Mouse (Mus musculus) embryonic facial prominence, embryonic 10.5 days (tissue): Measurements from ENCODE around the gene Gosr1. TPM values are rescaled to one million over a fixed set of nuclear protein-coding genes. Genes with fewer than 3 reads are reported as not detected.
"Not testable (repeated sequence)": the region's sequence is repeated elsewhere in the genome, so short reads cannot be mapped to it uniquely, and the experiment has no call there.

Experiments used
- DNase-seq: peaks from one replicate; pipeline ENCODE4 v3.0.0-alpha.2; 2017; ENCODE audit warnings: low spot score
- H3K27ac ChIP-seq: fragments of 300-500 bp; sonication (generic); replicated peaks from 2 replicates; pipeline ENCODE4 v1.5.1; 2016; ENCODE audit warnings: mild to moderate bottlenecking
- H3K27me3 ChIP-seq: fragments of 300-500 bp; sonication (generic); replicated peaks from 2 replicates; pipeline ENCODE4 v1.6.1; 2016; ENCODE audit warnings: low read depth, mild to moderate bottlenecking; ENCODE audit not compliant: poor library complexity, severe bottlenecking
- H3K36me3 ChIP-seq: fragments of 300-500 bp; sonication (generic); replicated peaks from 2 replicates; pipeline ENCODE4 v1.6.1; 2016; ENCODE audit warnings: mild to moderate bottlenecking, moderate library complexity
- H3K4me1 ChIP-seq: fragments of 300-500 bp; sonication (generic); 2 replicates; pipeline ENCODE4 v1.6.1; 2016
- H3K4me3 ChIP-seq: fragments of 300-500 bp; sonication (generic); 2 replicates; pipeline ENCODE4 v1.5.1; 2016; ENCODE audit warnings: mild to moderate bottlenecking, moderate library complexity
- H3K9me3 ChIP-seq: fragments of 300-500 bp; sonication (generic); 2 replicates; pipeline ENCODE4 v1.6.1; 2016; ENCODE audit warnings: mild to moderate bottlenecking
- WGBS: fragments of 180-500 bp; shearing (Covaris S2); methylation state at CpG from one replicate; pipeline ENCODE4 v1.1.7; 2016; 5-methylcytosine and 5-hydroxymethylcytosine counted together
- polyA plus RNA-seq: library from polyadenylated mRNA; unstranded; fragments of >200 nt; fragmentation: Nextera tagmentation; extraction: Ambion mirVana; gene quantifications from 2 replicates; pipeline ENCODE4 v1.2.1, GENCODE M21; 2016

Gene Gosr1
- polyA plus RNA-seq, 1 experiment from 2014 or later: 28.4 TPM

GRCm38 (mm10) chr11:76723911-76724310 is 39.5 kb downstream of the Gosr1 start:
- WGBS: 81% methylated on average over 8 of the region's 8 CpGs

DNA sequence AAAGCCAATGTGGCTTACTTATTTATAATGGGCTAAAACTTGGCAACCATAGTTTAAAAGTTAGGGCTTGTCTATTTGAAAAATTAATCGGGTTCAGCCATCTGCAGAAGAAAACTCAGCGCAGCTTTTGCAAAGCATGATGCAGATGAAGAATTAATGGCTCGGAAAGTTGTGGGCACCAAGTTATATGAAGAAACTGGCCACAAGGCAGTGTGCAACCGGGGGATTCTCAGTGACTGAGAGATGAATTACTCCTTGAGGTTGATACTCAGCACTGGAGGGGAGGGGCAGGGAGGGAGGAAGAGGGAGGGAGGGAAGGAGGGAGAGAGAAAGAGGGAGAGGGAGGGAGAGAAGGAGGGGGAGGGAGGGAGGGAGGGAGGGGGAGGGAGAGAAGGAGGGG is 46.4 kb downstream of the Gosr1 start:
- DNase-seq: no peak
- 80% methylated on average over 4 of the region's 4 CpGs for WGBS
- H3K9me3 ChIP-seq: no peaks in the 10 kb centered on the region

More at GRCm38 (mm10) chr11:76723911-76724310, 39.5 kb downstream of the Gosr1 start:
- Histone ChIP-seq H3K4me3 (no peak overlapping the region), H3K27me3 (no peaks in the 10 kb centered on the region), H3K36me3 (peaks cover 20% of the 10 kb centered on the region), H3K9me3 (no peaks in the 10 kb centered on the region), H3K4me1 (peaks cover 8% of the 10 kb centered on the region; the same call in 1 of the 2 replicates), H3K27ac (no peak overlapping the region)
- no peak for DNase-seq

DNA sequence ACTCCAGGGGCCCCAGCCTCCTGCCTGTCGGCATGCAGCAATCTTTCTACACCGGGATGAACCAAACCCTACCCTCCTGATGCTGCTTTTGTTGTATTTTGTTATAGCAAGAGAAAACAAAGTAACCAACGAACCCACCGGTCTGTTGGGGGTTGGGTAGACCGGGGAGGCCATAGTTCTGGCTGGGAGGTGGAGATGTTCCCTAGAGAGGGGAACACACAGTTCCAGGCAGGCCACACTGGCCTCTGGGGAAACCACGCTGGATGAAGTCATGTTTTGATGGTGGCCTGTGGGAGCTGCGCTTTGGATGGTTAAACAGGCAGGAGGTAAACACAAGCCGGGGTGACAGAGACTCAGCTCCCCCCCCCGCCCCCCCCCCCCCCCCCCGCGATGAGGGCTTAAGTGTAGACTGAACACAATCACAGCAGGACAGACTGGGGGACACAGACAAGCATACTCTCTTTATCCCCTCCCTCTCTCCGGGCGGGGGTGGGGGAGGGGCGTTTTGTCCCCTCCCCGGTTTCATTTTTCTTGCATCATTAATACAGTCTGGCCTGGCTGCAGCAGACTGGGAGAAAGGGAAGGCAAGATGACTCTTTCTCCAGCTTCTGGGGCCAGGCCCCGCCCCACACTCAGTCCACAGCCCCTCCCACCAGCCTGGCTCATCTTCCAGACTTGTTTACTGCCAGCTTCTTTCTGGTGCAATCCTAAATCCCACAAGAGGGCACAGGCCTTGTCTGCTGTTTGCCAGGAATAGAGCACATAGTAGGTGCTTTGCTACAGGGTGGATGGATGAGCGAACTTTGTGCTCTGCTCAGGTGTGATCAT is 53.5 kb downstream of the Gosr1 start:
- H3K9me3 ChIP-seq: peaks cover 8% of the 10 kb centered on the region
- H3K27ac ChIP-seq: peak overlapping the region; percentile 75
- no peaks in the 10 kb centered on the region for H3K27me3 ChIP-seq
- DNase-seq: peak; percentile 68
- H3K36me3 ChIP-seq: no peaks in the 10 kb centered on the region
- peak overlapping the region; percentile 32; the same call in 1 of the 2 replicates for H3K4me3 ChIP-seq
- peaks cover 18% of the 10 kb centered on the region for H3K4me1 ChIP-seq
- 22% methylated on average over 15 of the region's 17 CpGs for WGBS

More for the DNA sequence above, 46.4 kb downstream of the Gosr1 start:
- Histone ChIP-seq H3K27me3 (no peaks in the 10 kb centered on the region), H3K36me3 (no peaks in the 10 kb centered on the region), H3K27ac (no peak overlapping the region), H3K4me1 (peaks cover 11% of the 10 kb centered on the region; the same call in 1 of the 2 replicates), H3K4me3 (no peak overlapping the region)

- Histone ChIP-seq H3K27ac (peak overlapping the region; percentile 75), H3K9me3 (peaks cover 8% of the 10 kb centered on the region), H3K36me3 (no peaks in the 10 kb centered on the region), H3K27me3 (no peaks in the 10 kb centered on the region), H3K4me3 (no peak overlapping the region), H3K4me1 (peaks cover 18% of the 10 kb centered on the region)
- WGBS: 32% methylated on average over 1 of the region's 1 CpGs
- no peak for DNase-seq
These were observed 54.5 kb downstream of the Gosr1 start for GRCm38 (mm10) chr11:76708881-76709280.

DNA sequence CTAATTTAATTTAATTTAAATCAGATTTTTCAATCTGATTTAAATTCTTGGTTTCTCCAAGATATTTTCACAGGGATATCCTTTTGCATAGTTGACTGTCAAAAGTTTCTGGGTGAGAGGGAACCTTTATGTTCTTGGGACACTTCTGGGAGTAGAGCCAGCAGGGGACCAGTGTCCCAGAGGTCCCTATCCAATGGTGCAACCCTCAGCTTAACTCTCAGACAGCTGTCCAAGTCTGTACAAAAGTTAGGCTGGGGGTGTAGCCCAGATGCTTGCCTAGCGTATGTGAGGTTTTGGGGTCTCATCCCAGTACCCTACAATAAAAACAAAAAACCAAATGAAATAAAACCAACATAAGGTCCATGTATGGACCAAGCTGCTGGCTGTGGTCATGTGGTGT is 55.3 kb downstream of the Gosr1 start:
- H3K27me3 ChIP-seq: no peaks in the 10 kb centered on the region
- DNase-seq: no peak
- 92% methylated on average over 1 of the region's 1 CpGs for WGBS
- no peak overlapping the region for H3K4me3 ChIP-seq
- no peak overlapping the region for H3K27ac ChIP-seq
- peaks cover 8% of the 10 kb centered on the region for H3K9me3 ChIP-seq
- H3K4me1 ChIP-seq: peaks cover 18% of the 10 kb centered on the region
- no peaks in the 10 kb centered on the region for H3K36me3 ChIP-seq

DNA sequence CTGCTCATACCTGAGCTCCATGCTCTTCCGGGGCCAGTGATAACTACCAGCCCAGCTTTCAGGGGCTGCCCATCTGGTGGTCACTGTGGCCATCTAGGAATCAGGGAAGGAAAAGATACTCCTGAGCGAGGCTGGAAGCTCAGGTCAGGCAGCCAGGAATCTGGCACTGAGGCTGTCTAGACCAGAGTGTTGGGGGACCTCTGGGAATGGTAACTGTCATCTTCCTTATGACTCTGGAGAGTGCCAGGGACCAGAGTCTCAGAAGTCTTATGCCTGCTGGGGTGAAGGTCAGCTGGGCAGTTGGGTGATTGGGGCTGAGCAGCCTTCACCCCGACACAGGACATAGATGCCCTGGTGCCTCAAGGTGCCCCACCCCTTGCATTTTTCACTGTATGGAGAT is 55.7 kb downstream of the Gosr1 start:
- Histone ChIP-seq H3K27ac (no peak overlapping the region), H3K36me3 (no peaks in the 10 kb centered on the region), H3K4me3 (no peak overlapping the region), H3K4me1 (peaks cover 18% of the 10 kb centered on the region), H3K27me3 (no peaks in the 10 kb centered on the region), H3K9me3 (peaks cover 8% of the 10 kb centered on the region)
- DNase-seq: no peak
- WGBS: 86% methylated on average over 3 of the region's 3 CpGs

GRCm38 (mm10) chr11:76699626-76700025 is 63.8 kb downstream of the Gosr1 start:
- H3K27me3 ChIP-seq: no peaks in the 10 kb centered on the region
- no peaks in the 10 kb centered on the region for H3K36me3 ChIP-seq
- no peak overlapping the region for H3K27ac ChIP-seq
- no peaks in the 10 kb centered on the region for H3K9me3 ChIP-seq
- DNase-seq: no peak
- 72% methylated on average over 9 of the region's 9 CpGs for whole genome bisulfite sequencing
- H3K4me3 ChIP-seq: no peak overlapping the region
- H3K4me1 ChIP-seq: no peaks in the 10 kb centered on the region; the same call in 1 of the 2 replicates

- no peak for DNase-seq
These were observed 67.6 kb downstream of the Gosr1 start for GRCm38 (mm10) chr11:76695810-76696209.

GRCm38 (mm10) chr11:76692096-76692495 is 71.3 kb downstream of the Gosr1 start:
- Histone ChIP-seq H3K27me3 (no peaks in the 10 kb centered on the region), H3K27ac (no peak overlapping the region), H3K36me3 (no peaks in the 10 kb centered on the region), H3K9me3 (no peaks in the 10 kb centered on the region), H3K4me1 (no peaks in the 10 kb centered on the region), H3K4me3 (no peak overlapping the region)
- no peak for DNase-seq
- 80% methylated on average over 3 of the region's 3 CpGs for WGBS

More at GRCm38 (mm10) chr11:76695810-76696209, 67.6 kb downstream of the Gosr1 start:
- H3K27me3 ChIP-seq: no peaks in the 10 kb centered on the region
- no peak overlapping the region for H3K27ac ChIP-seq
- no peaks in the 10 kb centered on the region for H3K36me3 ChIP-seq
- no peaks in the 10 kb centered on the region; the same call in 1 of the 2 replicates for H3K4me1 ChIP-seq
- no peak overlapping the region for H3K4me3 ChIP-seq
- no peaks in the 10 kb centered on the region for H3K9me3 ChIP-seq
- 69% methylated on average over 6 of the region's 6 CpGs for WGBS

GRCm38 (mm10) chr11:76685604-76686003 is 77.8 kb downstream of the Gosr1 start:
- H3K27me3 ChIP-seq: peaks cover under 1% of the 10 kb centered on the region; the same call in 1 of the 2 replicates
- H3K27ac ChIP-seq: no peak overlapping the region
- DNase-seq: no peak
- no peaks in the 10 kb centered on the region for H3K4me1 ChIP-seq
- 79% methylated on average over 2 of the region's 2 CpGs for WGBS
- no peaks in the 10 kb centered on the region for H3K36me3 ChIP-seq
- H3K9me3 ChIP-seq: no peaks in the 10 kb centered on the region
- no peak overlapping the region for H3K4me3 ChIP-seq

DNA sequence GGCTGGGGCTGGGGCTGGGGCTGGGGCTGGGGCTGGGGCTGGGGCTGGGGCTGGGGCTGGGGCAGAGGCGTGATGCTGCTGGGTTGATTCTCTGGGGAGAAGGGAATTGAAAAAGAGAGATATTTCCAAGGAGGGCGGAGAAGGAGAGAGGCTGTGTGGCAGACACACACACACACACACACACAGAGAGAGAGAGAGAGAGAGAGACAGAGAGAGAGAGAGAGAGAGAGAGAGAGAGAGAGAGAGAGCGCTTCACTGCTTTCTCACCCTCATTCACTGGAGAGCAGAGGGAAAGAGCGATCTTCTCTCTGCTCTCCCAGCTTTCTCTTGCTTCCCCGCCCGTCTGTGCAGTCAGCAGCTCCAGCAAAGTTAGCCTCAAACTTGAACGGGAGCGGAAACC is 83.9 kb downstream of the Gosr1 start, which contains the start of gene Trarg1:
TSS of gene Trarg1 (plus strand) at position 301 of the 400 bp plus-strand sequence.
- 52% methylated on average over 8 of the region's 8 CpGs for WGBS
- not testable (repeated sequence) for H3K36me3 ChIP-seq, H3K9me3 ChIP-seq, H3K4me1 ChIP-seq, H3K4me3 ChIP-seq, DNase-seq, H3K27ac ChIP-seq
- peaks cover 48% of the 10 kb centered on the region for H3K27me3 ChIP-seq
